Mouse (Mus musculus): ENCODE measurements around the gene Adcy7. TPM values are rescaled to one million over a fixed set of nuclear protein-coding genes. Genes with fewer than 3 reads are reported as not detected.

Gene Adcy7
- polyA plus RNA-seq, 1 experiment from 2014 or later: 2.1 TPM

DNA sequence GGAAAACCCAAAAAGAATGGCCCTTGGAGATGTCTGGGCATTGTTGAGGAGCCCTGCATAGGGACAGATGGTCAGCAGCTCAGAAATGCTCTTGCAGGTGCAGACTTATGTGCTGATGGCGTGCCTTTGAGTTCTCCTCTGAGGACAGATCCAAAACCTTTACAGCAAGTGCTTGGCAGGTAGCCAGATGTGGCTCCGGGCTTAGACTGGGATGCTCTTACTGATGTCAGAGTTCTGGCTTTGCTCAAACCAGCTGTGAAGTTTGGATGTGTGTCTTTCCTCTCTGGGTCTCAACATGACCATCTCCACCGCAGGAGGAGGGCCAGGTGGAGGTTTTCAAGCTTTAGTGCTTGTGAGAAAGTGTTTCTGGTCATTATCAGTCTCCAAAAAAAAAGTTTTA lies 97.6 kb downstream of the Adcy7 start:
- H3K27me3 ChIP-seq (ENCODE audit: control insufficient read depth, insufficient read depth, low read length): no peaks in the 10 kb centered on the region
- H3K9me3 ChIP-seq (replicated peaks; ENCODE audit: control insufficient read depth, low read length): no peaks in the 10 kb centered on the region
- ATAC-seq (replicated peaks; ENCODE audit: insufficient number of reproducible peaks, low FRiP score, low TSS enrichment, low read depth) (no peak), DNase-seq (ENCODE audit: low spot score) (no peak)
- no peaks in the 10 kb centered on the region for H3K36me3 ChIP-seq (replicated peaks; ENCODE audit: control insufficient read depth, insufficient read depth, low read depth, low read length)
- no peak overlapping the region for H3K4me3 ChIP-seq (ENCODE audit: low read depth, low read length)
- 70% methylated on average over 3 of the region's 3 CpGs for WGBS
- H3K9ac ChIP-seq (replicated peaks; ENCODE audit: low read length): no peak overlapping the region
- H3K4me2 ChIP-seq (ENCODE audit: low read depth, low read length): no peak overlapping the region
- H3K4me1 ChIP-seq (ENCODE audit: control insufficient read depth, insufficient read depth, low read length): no peaks in the 10 kb centered on the region
- H3K27ac ChIP-seq (replicated peaks; ENCODE audit: low read depth, low read length): no peak overlapping the region

DNA sequence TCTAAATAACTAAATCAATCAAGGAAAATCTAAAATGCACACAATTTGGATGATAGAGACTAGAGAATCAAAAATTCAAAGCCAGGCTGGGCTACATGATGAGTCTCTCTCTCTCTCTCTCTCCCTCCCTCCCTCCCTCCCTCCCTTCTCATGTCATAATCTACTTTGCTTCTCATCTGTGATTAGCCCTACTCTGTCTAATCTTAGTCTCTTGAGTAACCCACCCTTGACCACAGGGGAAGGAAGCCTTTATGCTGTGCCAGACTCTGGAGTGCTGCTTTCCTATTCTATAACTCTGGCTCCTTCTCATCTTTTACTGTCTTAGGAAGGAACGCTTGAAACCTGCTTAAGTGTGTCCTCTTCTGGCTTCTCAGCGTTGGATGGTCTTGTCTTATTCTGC lies 99.3 kb downstream of the Adcy7 start:
- no peak for DNase-seq (ENCODE audit: low spot score)
- no peaks in the 10 kb centered on the region for H3K27me3 ChIP-seq (ENCODE audit: control insufficient read depth, insufficient read depth, low read length)
- no peaks in the 10 kb centered on the region for H3K9me3 ChIP-seq (replicated peaks; ENCODE audit: control insufficient read depth, low read length)
- no peak for ATAC-seq (replicated peaks; ENCODE audit: insufficient number of reproducible peaks, low FRiP score, low TSS enrichment, low read depth)
- no peak overlapping the region for H3K9ac ChIP-seq (replicated peaks; ENCODE audit: low read length)
- WGBS: 85% methylated on average over 2 of the region's 2 CpGs
- no peak overlapping the region for H3K4me3 ChIP-seq (ENCODE audit: low read depth, low read length)
- no peak overlapping the region for H3K27ac ChIP-seq (replicated peaks; ENCODE audit: low read depth, low read length)
- H3K4me1 ChIP-seq (ENCODE audit: control insufficient read depth, insufficient read depth, low read length): no peaks in the 10 kb centered on the region
- no peak overlapping the region for H3K4me2 ChIP-seq (ENCODE audit: low read depth, low read length)
- H3K36me3 ChIP-seq (replicated peaks; ENCODE audit: control insufficient read depth, insufficient read depth, low read depth, low read length): no peaks in the 10 kb centered on the region

DNA sequence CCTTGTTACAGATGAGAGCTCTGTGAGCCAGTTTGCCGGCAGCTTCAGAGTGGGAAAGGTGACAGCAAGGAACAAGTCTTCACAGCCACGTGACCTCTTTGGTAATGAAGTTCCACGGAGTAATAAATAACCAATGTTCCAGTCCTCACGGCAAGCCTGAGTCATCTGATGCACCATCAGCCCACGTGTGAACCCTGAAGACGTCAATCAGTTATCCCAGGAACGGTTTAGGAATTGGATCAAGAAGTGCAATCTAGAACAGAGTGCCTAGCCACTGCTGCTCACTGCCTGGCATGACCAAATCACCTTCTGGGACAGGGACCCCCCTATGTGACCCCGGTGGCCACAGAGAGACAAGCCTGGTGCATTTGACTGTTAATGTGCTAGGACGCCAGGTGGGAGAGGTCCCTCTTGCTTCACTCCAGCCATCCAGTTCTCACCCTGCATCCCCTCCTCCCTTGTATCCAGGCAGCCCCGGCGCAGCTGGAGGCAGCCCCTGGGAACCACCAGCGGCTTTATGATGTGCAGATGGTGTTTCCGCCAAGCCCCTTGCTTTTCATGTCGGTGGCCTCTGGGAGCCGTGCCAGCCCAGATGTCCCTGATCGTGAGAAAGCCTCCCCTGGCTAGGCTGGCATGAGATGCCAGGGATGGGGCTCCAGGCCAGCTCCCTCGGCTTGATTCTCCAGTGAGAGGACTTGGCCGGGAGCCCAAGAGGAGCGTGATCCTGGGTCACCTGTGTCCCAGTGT lies 104.8 kb downstream of the Adcy7 start:
- Histone ChIP-seq H3K4me3 (ENCODE audit: low read depth, low read length) (no peak overlapping the region), H3K27ac (replicated peaks; ENCODE audit: low read depth, low read length) (no peak overlapping the region), H3K9ac (replicated peaks; ENCODE audit: low read length) (no peak overlapping the region), H3K27me3 (ENCODE audit: control insufficient read depth, insufficient read depth, low read length) (no peaks in the 10 kb centered on the region), H3K36me3 (replicated peaks; ENCODE audit: control insufficient read depth, insufficient read depth, low read depth, low read length) (no peaks in the 10 kb centered on the region), H3K9me3 (replicated peaks; ENCODE audit: control insufficient read depth, low read length) (no peaks in the 10 kb centered on the region), H3K4me1 (ENCODE audit: control insufficient read depth, insufficient read depth, low read length) (no peaks in the 10 kb centered on the region), H3K4me2 (ENCODE audit: low read depth, low read length) (no peak overlapping the region)
- 73% methylated on average over 19 of the region's 19 CpGs for WGBS
- DNase-seq (ENCODE audit: low spot score): no peak
- no peak for ATAC-seq (replicated peaks; ENCODE audit: insufficient number of reproducible peaks, low FRiP score, low TSS enrichment, low read depth)

Other genes with a start within 250 kb of the Adcy7 start
- 41.5 and 43.8 TPM in 2 replicates for gene Cnep1r1, start 153.6 kb upstream of the Adcy7 start, polyA plus RNA-seq (2014; fragmentation: Nextera tagmentation; extraction: Ambion mirVana)
- gene Heatr3, start 134.5 kb upstream of the Adcy7 start, polyA plus RNA-seq (2014; fragmentation: Nextera tagmentation; extraction: Ambion mirVana): 55.7 and 56.6 TPM in 2 replicates
- 10.0 and 12.0 TPM in 2 replicates for gene Tent4b, start 73.2 kb upstream of the Adcy7 start, polyA plus RNA-seq (2014; fragmentation: Nextera tagmentation; extraction: Ambion mirVana)
- 81.2 and 90.7 TPM in 2 replicates for gene Brd7, start 89.8 kb downstream of the Adcy7 start, polyA plus RNA-seq (2014; fragmentation: Nextera tagmentation; extraction: Ambion mirVana)
- 45.0 and 50.7 TPM in 2 replicates for gene Nkd1, start 249.0 kb downstream of the Adcy7 start, polyA plus RNA-seq (2014; fragmentation: Nextera tagmentation; extraction: Ambion mirVana)